Mouse (Mus musculus) intestine, embryonic 14.5 days (tissue): Measurements from ENCODE around the gene Phf11a. TPM values are rescaled to one million over a fixed set of nuclear protein-coding genes. Genes with fewer than 3 reads are reported as not detected.

Experiments
- polyA plus RNA-seq: library from polyadenylated mRNA; unstranded; fragments of >200 nt; fragmentation: Nextera tagmentation; extraction: Ambion mirVana; gene quantifications from 2 replicates; pipeline ENCODE4 v1.2.1, GENCODE M21; 2014

The Phf11a gene
- polyA plus RNA-seq, 1 experiment from 2014 or later, result not detected

Other genes with a start within 250 kb of the Phf11a start
- not detected in 2 replicates for gene 1700129C05Rik, start 154.6 kb downstream of the Phf11a start, polyA plus RNA-seq
- gene Gm5142, start 118.8 kb downstream of the Phf11a start, polyA plus RNA-seq, result not detected in 2 replicates
- gene Rcbtb1, start 96.3 kb downstream of the Phf11a start, polyA plus RNA-seq, result 69.3 and 76.2 TPM in 2 replicates
- not detected in 2 replicates for gene Gm6904, start 37.3 kb downstream of the Phf11a start, polyA plus RNA-seq
- gene Phf11b, start 43.8 kb upstream of the Phf11a start, polyA plus RNA-seq, result 0.96 and 1.0 TPM in 2 replicates
- 2.4 and 3.1 TPM in 2 replicates for gene Phf11d, start 67.9 kb upstream of the Phf11a start, polyA plus RNA-seq
- 0.71 and 0.91 TPM in 2 replicates for gene Phf11c, start 97.9 kb upstream of the Phf11a start, polyA plus RNA-seq
- gene Setdb2, start 143.4 kb upstream of the Phf11a start, polyA plus RNA-seq, result 8.4 and 11.1 TPM in 2 replicates
- 36.2 and 39.7 TPM in 2 replicates for gene Cab39l, start 143.4 kb upstream of the Phf11a start, polyA plus RNA-seq